Mouse (Mus musculus) activated CD4-positive, CD25-positive, alpha-beta regulatory T cell, adult 4 months (primary cell): ENCODE results near the gene Dgkb. TPM values are rescaled to one million over a fixed set of nuclear protein-coding genes. Genes with fewer than 3 reads are reported as not detected.

Experiments
- ATAC-seq: one replicate; pipeline ENCODE4 v1.8.0; 2017
- polyA plus RNA-seq, 2 experiments: library from polyadenylated mRNA; unstranded; fragments of 100-300 nt; shearing (Covaris generic); gene quantifications; one replicate each; pipeline ENCODE4 v1.2.1; 2017

The Dgkb gene
- polyA plus RNA-seq, 2 experiments from 2014 or later: 0.28 to 0.34 TPM

DNA sequence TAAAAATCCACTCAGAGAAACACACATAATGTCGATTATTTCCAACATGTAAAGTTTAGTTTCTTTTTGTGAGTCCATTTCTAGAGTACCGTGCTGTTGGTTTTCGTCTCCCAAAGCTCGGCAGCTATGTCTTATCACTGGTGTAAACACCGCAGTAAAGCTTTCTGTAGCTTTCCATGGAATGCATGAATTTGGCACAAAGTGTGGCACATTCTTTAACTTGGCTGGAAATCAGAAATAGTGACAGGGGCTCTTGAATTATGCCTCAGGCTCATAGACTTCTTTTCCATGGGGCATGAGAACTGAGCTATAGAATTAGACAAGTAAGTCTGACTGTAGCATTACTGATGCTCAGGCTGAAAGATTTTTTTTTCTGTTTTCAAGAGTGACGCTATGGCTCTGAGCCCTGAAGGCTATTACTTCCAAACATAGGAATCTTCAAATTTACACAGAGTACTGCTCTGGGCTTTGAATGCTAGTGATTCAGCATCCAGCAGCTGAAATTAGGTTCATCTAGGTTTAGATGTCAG is 179.0 kb downstream of the Dgkb start:
- no peak for ATAC-seq

DNA sequence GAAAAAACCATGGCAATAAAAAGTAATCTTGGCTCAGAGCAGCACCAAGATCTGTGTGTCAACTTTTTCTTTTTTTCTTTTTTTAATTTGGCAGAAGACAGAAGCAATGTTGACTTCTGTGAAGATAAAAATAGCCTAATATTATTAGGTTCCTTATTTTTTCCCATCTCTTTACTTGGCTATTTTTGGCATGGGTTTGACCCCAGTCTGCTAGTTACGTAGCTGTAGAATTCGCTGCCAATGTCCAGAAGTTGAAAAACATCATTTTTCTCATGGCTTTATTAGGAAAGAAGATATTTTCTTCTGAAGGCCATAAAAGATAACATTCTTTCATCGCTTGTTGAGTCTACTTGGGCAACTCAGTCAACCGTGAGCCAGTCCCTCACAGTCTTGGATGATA is 200.1 kb downstream of the Dgkb start:
- no peak for ATAC-seq

GRCm38 (mm10) chr12:38047256-38047655 is 229.7 kb downstream of the Dgkb start:
- ATAC-seq: no peak

GRCm38 (mm10) chr12:38088224-38088623 is 270.7 kb downstream of the Dgkb start:
- no peak for ATAC-seq

GRCm38 (mm10) chr12:38111928-38112327 is 294.4 kb downstream of the Dgkb start:
- no peak for ATAC-seq

- no peak for ATAC-seq
Observed at GRCm38 (mm10) chr12:38114990-38115615, 297.6 kb downstream of the Dgkb start.

- ATAC-seq: no peak
Observed at GRCm38 (mm10) chr12:38123524-38123923, 306.0 kb downstream of the Dgkb start.

DNA sequence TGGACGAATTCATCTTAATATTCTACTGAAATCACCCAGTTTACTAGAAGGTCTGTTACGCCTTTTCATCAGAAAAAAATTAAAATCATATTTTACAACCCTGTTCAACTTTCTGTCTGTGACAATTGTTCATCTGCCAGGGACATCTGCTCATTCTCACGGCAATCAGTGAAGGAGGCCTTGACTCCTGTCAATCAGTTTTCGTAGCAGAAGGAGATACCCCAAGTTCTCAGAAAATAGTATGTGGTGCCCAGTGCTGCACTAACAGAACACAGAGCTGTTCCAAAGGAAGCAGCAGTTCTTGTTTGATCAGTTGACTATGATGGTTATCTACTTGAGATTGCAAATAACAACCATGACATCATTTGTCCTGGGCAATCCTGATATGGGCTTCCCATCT is 307.8 kb downstream of the Dgkb start:
- no peak for ATAC-seq

- ATAC-seq: peak; percentile 73
Observed at GRCm38 (mm10) chr12:38130209-38130915, 312.8 kb downstream of the Dgkb start.

DNA sequence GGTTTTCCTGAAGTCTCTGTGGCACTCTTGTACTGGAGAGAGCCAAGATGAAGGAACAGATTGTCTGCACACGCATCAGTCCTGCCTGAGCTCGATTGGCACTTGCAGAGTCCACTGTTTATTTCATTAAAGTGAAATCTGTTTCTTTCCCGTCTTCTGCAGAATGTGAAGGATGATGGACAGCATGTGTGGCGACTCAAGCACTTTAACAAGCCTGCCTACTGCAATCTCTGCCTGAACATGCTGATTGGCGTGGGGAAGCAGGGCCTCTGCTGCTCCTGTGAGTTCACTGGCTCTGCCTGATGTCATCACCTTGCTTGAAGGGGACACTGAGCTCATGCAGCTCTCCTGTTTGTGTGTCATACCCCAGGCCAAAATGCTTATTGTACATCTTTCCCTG is 318.9 kb downstream of the Dgkb start:
- no peak for ATAC-seq

DNA sequence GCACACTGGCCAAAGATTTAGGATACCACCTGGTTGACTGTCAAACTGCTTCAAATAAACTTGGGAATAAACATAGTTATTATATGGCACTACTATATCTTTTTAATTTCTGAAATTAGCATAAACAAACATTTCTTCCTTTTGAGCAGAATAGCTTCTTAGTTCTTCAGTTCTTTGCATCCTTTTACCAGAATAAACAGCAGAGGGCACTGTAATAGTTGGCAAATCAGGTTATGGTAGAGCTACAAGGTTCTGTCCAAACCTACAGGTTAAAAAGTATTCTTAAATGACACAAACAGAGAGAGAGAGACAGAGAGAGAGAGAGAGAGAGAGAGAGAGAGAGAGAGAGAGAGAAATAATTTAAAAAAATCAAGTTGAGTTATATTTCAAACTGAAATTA is 322.5 kb downstream of the Dgkb start:
- ATAC-seq: no peak

DNA sequence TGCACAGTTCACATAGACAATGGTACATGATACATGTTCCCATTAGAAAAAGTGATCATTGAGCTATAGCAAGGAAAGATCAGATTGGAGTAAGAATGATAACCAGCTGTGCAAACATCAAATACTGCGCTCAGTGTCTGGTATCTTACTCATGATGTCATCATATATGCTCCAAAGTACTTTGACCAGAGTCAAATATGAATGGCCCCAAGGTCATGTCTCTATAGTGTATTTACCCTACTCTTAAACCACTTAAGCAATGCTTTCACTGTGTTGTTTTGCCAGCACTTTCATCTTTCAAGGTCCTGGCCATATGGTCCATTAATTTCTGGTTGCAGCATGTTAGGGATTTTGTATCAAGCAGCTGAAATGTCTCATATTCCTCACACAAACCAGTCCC is 415.1 kb downstream of the Dgkb start:
- no peak for ATAC-seq

GRCm38 (mm10) chr12:38268856-38269255 is 451.3 kb downstream of the Dgkb start:
- no peak for ATAC-seq

DNA sequence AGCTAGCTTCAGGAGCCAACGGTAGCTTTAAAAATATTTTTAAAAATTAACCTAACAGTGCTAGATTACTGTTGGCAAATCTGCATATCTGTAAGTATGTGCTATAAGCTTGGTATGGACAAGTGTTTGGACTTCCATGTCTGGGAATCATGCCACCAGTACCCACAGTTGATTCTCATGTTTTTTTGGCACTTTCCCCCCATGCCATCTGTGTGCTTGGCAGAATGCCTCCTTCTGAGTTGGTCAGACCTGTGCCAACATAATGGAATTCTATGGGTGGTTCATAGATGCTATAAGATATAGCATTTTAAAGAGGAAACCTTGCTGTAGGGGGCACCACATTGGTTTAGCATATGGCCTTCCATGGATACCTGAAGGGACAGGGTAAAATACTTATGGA is 484.0 kb downstream of the Dgkb start:
- ATAC-seq: no peak

DNA sequence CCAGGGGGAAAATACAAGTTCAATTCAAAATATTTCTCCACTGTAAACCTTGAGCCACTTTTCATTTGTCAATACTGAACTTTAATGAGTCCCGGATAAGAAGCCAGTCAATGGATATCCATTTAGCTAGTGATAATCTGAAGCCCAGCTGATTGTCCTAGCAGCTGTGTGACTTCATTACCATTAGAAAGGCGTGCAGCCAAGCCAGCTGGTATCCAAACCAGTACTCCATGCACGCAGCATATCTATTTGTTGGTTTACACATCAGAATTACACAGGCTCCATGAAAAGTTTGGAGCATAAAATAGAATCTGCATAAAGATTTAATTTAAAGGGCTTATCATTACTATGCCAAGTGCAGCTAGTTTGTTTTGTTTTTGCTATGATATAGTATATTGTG is 486.3 kb downstream of the Dgkb start:
- ATAC-seq: no peak

- no peak for ATAC-seq
Observed at GRCm38 (mm10) chr12:38304245-38304644, 486.7 kb downstream of the Dgkb start.

DNA sequence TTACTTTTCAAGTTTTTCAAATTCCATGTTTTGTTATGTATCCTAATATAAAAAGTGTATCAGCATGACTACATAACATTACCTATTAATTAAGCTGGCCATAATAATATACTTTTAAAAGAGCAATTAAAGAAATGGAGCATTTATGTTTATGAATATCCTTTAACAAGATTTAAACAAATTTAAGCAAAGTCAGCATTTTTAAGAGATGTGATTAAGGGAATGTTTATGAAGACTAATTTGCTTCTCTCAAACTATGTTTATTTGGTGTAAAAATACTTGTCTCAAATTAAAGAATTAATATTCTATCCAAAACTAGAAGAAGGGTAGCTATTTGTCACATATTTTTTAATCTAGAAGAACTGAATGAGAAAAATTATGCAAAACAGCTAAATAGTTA is 492.4 kb downstream of the Dgkb start:
- ATAC-seq: no peak

DNA sequence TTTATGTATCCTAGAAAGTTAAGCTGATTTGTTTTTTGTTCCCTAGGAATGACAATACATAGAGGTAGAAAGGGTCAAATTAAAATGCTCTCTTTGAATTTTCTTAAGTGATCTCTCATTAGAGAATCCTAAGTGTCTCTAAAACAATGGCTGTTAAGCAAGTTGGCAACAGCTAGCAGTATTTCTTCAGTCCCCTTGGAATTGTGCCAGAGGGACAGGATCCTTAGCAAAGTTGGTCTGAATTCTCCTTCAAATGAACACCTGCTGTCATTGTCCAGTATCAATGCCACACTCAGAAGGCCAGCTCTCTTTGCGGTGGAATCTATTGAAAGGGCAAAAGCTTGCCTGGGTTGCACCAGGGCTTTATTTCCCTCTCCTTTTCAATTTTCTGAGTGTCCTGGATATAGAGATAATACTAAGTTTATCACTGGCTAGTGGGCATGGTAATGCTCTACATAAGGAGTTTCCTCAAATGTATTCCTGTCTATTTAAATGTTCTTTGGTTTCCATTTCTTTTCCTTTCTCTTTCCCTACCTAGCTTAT is 510.3 kb downstream of the Dgkb start:
- ATAC-seq: no peak

GRCm38 (mm10) chr12:38328779-38329178 is 511.3 kb downstream of the Dgkb start:
- ATAC-seq: no peak

- no peak for ATAC-seq
Observed at GRCm38 (mm10) chr12:38342657-38343056, 525.1 kb downstream of the Dgkb start.

DNA sequence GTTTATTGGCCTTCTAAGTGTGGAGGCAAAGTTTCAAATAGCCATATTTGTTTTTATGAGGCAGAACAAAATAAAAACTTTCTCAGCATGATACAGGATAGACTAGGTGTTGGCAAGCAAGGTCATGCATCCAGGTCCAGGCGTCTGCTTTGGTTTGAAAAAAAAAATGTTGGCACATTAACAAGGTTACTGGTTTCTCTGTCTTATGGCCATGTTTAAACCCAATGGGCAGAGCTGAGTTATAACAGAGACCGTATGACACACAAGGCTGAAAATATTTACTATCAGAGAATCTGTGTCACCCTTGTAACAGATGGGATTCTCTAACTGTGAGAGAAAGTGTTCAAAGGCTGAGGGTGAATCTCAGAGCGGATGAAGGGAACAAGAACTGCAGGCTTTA is 535.0 kb downstream of the Dgkb start:
- no peak for ATAC-seq

DNA sequence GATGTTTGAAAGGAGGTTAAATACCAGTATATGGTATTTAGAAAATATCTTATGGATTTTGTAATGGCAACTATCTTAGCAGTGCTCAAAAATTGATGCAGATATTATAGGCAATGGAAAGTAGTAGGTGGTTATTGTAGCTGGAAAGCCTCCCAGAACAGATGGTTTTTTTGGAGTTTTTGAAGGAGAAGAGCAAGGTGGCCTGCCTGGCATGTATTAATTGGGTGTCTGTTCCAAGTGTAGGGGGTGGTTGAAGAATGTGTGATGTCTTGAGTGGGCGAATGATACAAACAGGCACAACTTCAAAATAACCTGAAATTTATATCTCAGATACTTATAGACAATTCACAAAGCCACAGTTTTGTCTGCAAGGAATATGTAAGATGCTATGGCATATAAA is 538.9 kb downstream of the Dgkb start:
- no peak for ATAC-seq

GRCm38 (mm10) chr12:38361491-38361890 is 544.0 kb downstream of the Dgkb start:
- no peak for ATAC-seq

- ATAC-seq: no peak
Observed at GRCm38 (mm10) chr12:38371597-38371996, 554.1 kb downstream of the Dgkb start.
